Mouse (Mus musculus): ENCODE measurements at regions not wholly inside any gene's neighbourhood (a gene's known extent, or its start where the extent isn't known, plus 50 kb on each side); places are given as distances from the start of the nearest gene placed in this dataset.

- no peaks in the 10 kb centered on the region for H3K36me3 ChIP-seq (ENCODE audit: control insufficient read depth, insufficient read depth, low read length)
- no peaks in the 10 kb centered on the region for H3K27me3 ChIP-seq (ENCODE audit: control insufficient read depth, insufficient read depth, low read length)
- H3K27ac ChIP-seq (ENCODE audit: control insufficient read depth, insufficient read depth, low read length): no peak overlapping the region
- TF ChIP-seq POLR2A (IDR thresholded peaks at IDR 0.05; ENCODE audit: control insufficient read depth, extremely low read depth, insufficient read depth, low read length, poor library complexity) (no peak), CTCF (IDR thresholded peaks at IDR 0.05; ENCODE audit: borderline replicate concordance, control insufficient read depth, extremely low read depth, insufficient read depth, low read length, poor library complexity) (no peak)
- no peak for DNase-seq
- WGBS: 89% methylated on average over 6 of the region's 6 CpGs
- H3K4me1 ChIP-seq (replicated peaks; ENCODE audit: control insufficient read depth, insufficient read depth, low read length): no peaks in the 10 kb centered on the region
- no peak overlapping the region for H3K4me3 ChIP-seq (ENCODE audit: control insufficient read depth, insufficient read depth, low read length)
These were observed 140.3 kb upstream of the Tmem45b start for GRCm38 (mm10) chr9:31604497-31605090.

GRCm38 (mm10) chr9:31602707-31603106 lies 138.4 kb upstream of the Tmem45b start:
- Histone ChIP-seq H3K4me1 (replicated peaks; ENCODE audit: control insufficient read depth, insufficient read depth, low read length) (no peaks in the 10 kb centered on the region), H3K36me3 (ENCODE audit: control insufficient read depth, insufficient read depth, low read length) (no peaks in the 10 kb centered on the region), H3K4me3 (ENCODE audit: control insufficient read depth, insufficient read depth, low read length) (no peak overlapping the region), H3K27ac (ENCODE audit: control insufficient read depth, insufficient read depth, low read length) (no peak overlapping the region), H3K27me3 (ENCODE audit: control insufficient read depth, insufficient read depth, low read length) (no peaks in the 10 kb centered on the region)
- 84% methylated on average over 4 of the region's 4 CpGs for WGBS
- TF ChIP-seq POLR2A (IDR thresholded peaks at IDR 0.05; ENCODE audit: control insufficient read depth, extremely low read depth, insufficient read depth, low read length, poor library complexity) (no peak), CTCF (IDR thresholded peaks at IDR 0.05; ENCODE audit: borderline replicate concordance, control insufficient read depth, extremely low read depth, insufficient read depth, low read length, poor library complexity) (no peak)
- no peak for DNase-seq

GRCm38 (mm10) chr9:31595096-31595495 lies 130.8 kb upstream of the Tmem45b start:
- DNase-seq: no peak
- Histone ChIP-seq H3K36me3 (ENCODE audit: control insufficient read depth, insufficient read depth, low read length) (no peaks in the 10 kb centered on the region), H3K4me3 (ENCODE audit: control insufficient read depth, insufficient read depth, low read length) (no peak overlapping the region), H3K27ac (ENCODE audit: control insufficient read depth, insufficient read depth, low read length) (no peak overlapping the region), H3K4me1 (replicated peaks; ENCODE audit: control insufficient read depth, insufficient read depth, low read length) (no peaks in the 10 kb centered on the region), H3K27me3 (ENCODE audit: control insufficient read depth, insufficient read depth, low read length) (no peaks in the 10 kb centered on the region)
- TF ChIP-seq CTCF (IDR thresholded peaks at IDR 0.05; ENCODE audit: borderline replicate concordance, control insufficient read depth, extremely low read depth, insufficient read depth, low read length, poor library complexity) (no peak), POLR2A (IDR thresholded peaks at IDR 0.05; ENCODE audit: control insufficient read depth, extremely low read depth, insufficient read depth, low read length, poor library complexity) (no peak)
- WGBS: 79% methylated on average over 7 of the region's 7 CpGs

- TF ChIP-seq POLR2A (IDR thresholded peaks at IDR 0.05; ENCODE audit: control insufficient read depth, extremely low read depth, insufficient read depth, low read length, poor library complexity): no peak
- no peak for TF ChIP-seq CTCF (IDR thresholded peaks at IDR 0.05; ENCODE audit: borderline replicate concordance, control insufficient read depth, extremely low read depth, insufficient read depth, low read length, poor library complexity)
These were observed 123.4 kb upstream of the Tmem45b start for GRCm38 (mm10) chr9:31587671-31588070.

GRCm38 (mm10) chr9:31583983-31584382 lies 119.7 kb upstream of the Tmem45b start:
- Histone ChIP-seq H3K36me3 (ENCODE audit: control insufficient read depth, insufficient read depth, low read length) (no peaks in the 10 kb centered on the region), H3K27ac (ENCODE audit: control insufficient read depth, insufficient read depth, low read length) (no peak overlapping the region), H3K4me1 (replicated peaks; ENCODE audit: control insufficient read depth, insufficient read depth, low read length) (no peaks in the 10 kb centered on the region), H3K4me3 (ENCODE audit: control insufficient read depth, insufficient read depth, low read length) (no peak overlapping the region), H3K27me3 (ENCODE audit: control insufficient read depth, insufficient read depth, low read length) (no peaks in the 10 kb centered on the region)
- WGBS: 76% methylated on average over 10 of the region's 10 CpGs
- no peak for TF ChIP-seq CTCF (IDR thresholded peaks at IDR 0.05; ENCODE audit: borderline replicate concordance, control insufficient read depth, extremely low read depth, insufficient read depth, low read length, poor library complexity)
- DNase-seq: no peak

More at GRCm38 (mm10) chr9:31587671-31588070, 123.4 kb upstream of the Tmem45b start:
- DNase-seq: no peak
- H3K27ac ChIP-seq (ENCODE audit: control insufficient read depth, insufficient read depth, low read length): no peak overlapping the region
- H3K27me3 ChIP-seq (ENCODE audit: control insufficient read depth, insufficient read depth, low read length): no peaks in the 10 kb centered on the region
- H3K36me3 ChIP-seq (ENCODE audit: control insufficient read depth, insufficient read depth, low read length): no peaks in the 10 kb centered on the region
- H3K4me3 ChIP-seq (ENCODE audit: control insufficient read depth, insufficient read depth, low read length): no peak overlapping the region
- no peaks in the 10 kb centered on the region for H3K4me1 ChIP-seq (replicated peaks; ENCODE audit: control insufficient read depth, insufficient read depth, low read length)

- no peaks in the 10 kb centered on the region for H3K27me3 ChIP-seq (ENCODE audit: control insufficient read depth, insufficient read depth, low read length)
- no peak for TF ChIP-seq POLR2A (IDR thresholded peaks at IDR 0.05; ENCODE audit: control insufficient read depth, extremely low read depth, insufficient read depth, low read length, poor library complexity)
- TF ChIP-seq CTCF (IDR thresholded peaks at IDR 0.05; ENCODE audit: borderline replicate concordance, control insufficient read depth, extremely low read depth, insufficient read depth, low read length, poor library complexity): no peak
- DNase-seq: no peak
- H3K36me3 ChIP-seq (ENCODE audit: control insufficient read depth, insufficient read depth, low read length): no peaks in the 10 kb centered on the region
- H3K4me1 ChIP-seq (replicated peaks; ENCODE audit: control insufficient read depth, insufficient read depth, low read length): no peaks in the 10 kb centered on the region
- 77% methylated on average over 7 of the region's 7 CpGs for WGBS
- H3K4me3 ChIP-seq (ENCODE audit: control insufficient read depth, insufficient read depth, low read length): no peak overlapping the region
- H3K27ac ChIP-seq (ENCODE audit: control insufficient read depth, insufficient read depth, low read length): no peak overlapping the region
These were observed 118.7 kb upstream of the Tmem45b start for GRCm38 (mm10) chr9:31582947-31583346.
